In the genomic region with DNA sequence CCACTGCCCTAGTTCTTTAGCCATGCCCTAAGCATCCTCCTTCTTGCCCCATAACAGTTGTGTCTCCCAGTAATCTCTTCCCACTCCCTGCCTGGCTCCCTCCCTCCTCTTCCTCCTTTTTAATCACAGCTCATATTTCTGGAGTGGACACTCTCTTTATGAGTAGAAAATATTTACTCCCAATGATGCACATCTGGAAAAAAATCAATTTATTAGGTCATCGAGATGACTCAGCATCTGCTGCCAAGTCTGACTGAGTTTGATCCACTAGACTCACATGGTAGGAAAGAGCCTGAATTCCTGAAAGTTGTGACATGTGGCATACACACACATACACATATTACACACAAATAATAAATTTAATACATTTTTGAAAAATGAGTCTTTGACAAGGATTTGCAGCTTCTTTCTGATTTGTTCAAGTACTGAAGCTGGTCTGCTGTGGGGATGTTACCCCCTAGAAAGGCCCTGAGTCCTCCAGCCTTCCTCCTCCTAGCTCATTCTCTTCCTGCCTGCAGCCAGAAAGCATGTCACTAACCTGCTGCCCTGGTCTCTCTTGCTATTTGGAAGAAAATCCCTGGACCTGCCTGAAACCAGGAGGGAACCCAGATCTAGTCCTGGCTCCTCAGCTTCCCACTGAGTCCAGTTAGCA, we compare ENCODE assay signal across 10 mouse cellular contexts. TPM values are rescaled to one million over a fixed set of nuclear protein-coding genes. Genes with fewer than 3 reads are reported as not detected.
A peak's percentile ranks its signal among the peaks of the same experiment; 100 is the strongest.
DNase-seq lines count a peak whose midpoint lies in the region; ATAC-seq and TF ChIP-seq lines count a peak whose summit lies in the region.
"Had no signal": no experiment of that assay in that cellular context is flagged by ENCODE, and none has a peak within 500 bp of the region (broad histone marks: within the 10 kb centered on the region; RNA-seq: fewer than 3 reads in every experiment).

No protein-coding gene starts in this region.

- peak; percentile 54; the same call in 1 of the 2 replicates for ATAC-seq in intestine, embryonic 15.5 days
- peak; percentile 64 for ATAC-seq in neural tube, embryonic 12.5 days (ENCODE audit: low FRiP score, low read depth)
- ATAC-seq in cerebellum, adult (ENCODE audit: insufficient number of reproducible peaks, low FRiP score, low TSS enrichment), result no peak
- ATAC-seq: Patski had no signal

- 83% methylated on average over 1 of the region's 1 CpGs for WGBS in intestine, embryonic 15.5 days
- 97% methylated on average over 1 of the region's 1 CpGs for WGBS in neural tube, embryonic 12.5 days

- no peak overlapping the region for H3K27ac ChIP-seq in layer of hippocampus, adult 2 months
- H3K27ac ChIP-seq in embryonic fibroblast, embryonic 13.5 days (ENCODE audit: insufficient read depth, low read length), result peak overlapping the region; percentile 76
- H3K27ac ChIP-seq in intestine, embryonic 15.5 days, result peak overlapping the region; percentile 45; the same call in 1 of the 2 replicates
- H3K27ac ChIP-seq in neural tube, embryonic 12.5 days, result no peak overlapping the region

- H3K9ac ChIP-seq in intestine, embryonic 15.5 days, result no peak overlapping the region
- no peak overlapping the region for H3K9ac ChIP-seq in neural tube, embryonic 12.5 days

- H3K4me1 ChIP-seq in embryonic fibroblast, embryonic 13.5 days (ENCODE audit: control insufficient read depth, insufficient read depth, low read length), result peaks cover 6% of the 10 kb centered on the region; the same call in 1 of the 2 replicates
- H3K4me1 ChIP-seq in intestine, embryonic 15.5 days (replicated peaks), result no peaks in the 10 kb centered on the region
- H3K4me1 ChIP-seq in neural tube, embryonic 12.5 days, result peaks cover 9% of the 10 kb centered on the region; the same call in 1 of the 2 replicates

- peak overlapping the region; percentile 61 for H3K4me2 ChIP-seq in intestine, embryonic 15.5 days (replicated peaks)
- peak overlapping the region; percentile 58 for H3K4me2 ChIP-seq in neural tube, embryonic 12.5 days (replicated peaks)

- H3K27me3 ChIP-seq in intestine, embryonic 15.5 days (replicated peaks), result no peaks in the 10 kb centered on the region
- H3K27me3 ChIP-seq in neural tube, embryonic 12.5 days (replicated peaks), result no peaks in the 10 kb centered on the region
- H3K27me3 ChIP-seq: Patski had no signal

- H3K4me3 ChIP-seq in layer of hippocampus, adult 2 months, result peak overlapping the region; percentile 47; the same call in 1 of the 2 replicates
- H3K4me3 ChIP-seq in embryonic fibroblast, embryonic 13.5 days (ENCODE audit: insufficient read depth, low read length), result no peak overlapping the region
- peak overlapping the region; percentile 34; the same call in 1 of the 2 replicates for H3K4me3 ChIP-seq in intestine, embryonic 15.5 days (replicated peaks)
- H3K4me3 ChIP-seq in neural tube, embryonic 12.5 days, result peak overlapping the region; percentile 15

- H3K36me3 ChIP-seq in intestine, embryonic 15.5 days, result no peaks in the 10 kb centered on the region
- H3K36me3 ChIP-seq in neural tube, embryonic 12.5 days, result peaks cover 6% of the 10 kb centered on the region

- DNase-seq in layer of hippocampus, adult 2 months (ENCODE audit: low spot score in 2 of 2), result no peak
- DNase-seq in layer of hippocampus, adult 11-12 months (ENCODE audit: low spot score), result no peak
- no peak for DNase-seq in retina, embryonic 14.5 days (ENCODE audit: low spot score)
- no peak for DNase-seq in urinary bladder, postnatal 14 days (ENCODE audit: low spot score)

- TF ChIP-seq POLR2A in embryonic fibroblast, embryonic 13.5 days (IDR thresholded peaks at IDR 0.05; ENCODE audit: low read depth, low read length), result no peak; the same call in 1 of the 2 replicates

- TF ChIP-seq CTCF in layer of hippocampus, adult 2 months (conservative IDR thresholded peaks at IDR 0.05), result no peak
- no peak for TF ChIP-seq CTCF in embryonic fibroblast, embryonic 13.5 days (IDR thresholded peaks at IDR 0.05; ENCODE audit: borderline replicate concordance, insufficient read depth, low read length)

- no peaks in the 10 kb centered on the region for H3K9me3 ChIP-seq in intestine, embryonic 15.5 days
- no peaks in the 10 kb centered on the region for H3K9me3 ChIP-seq in neural tube, embryonic 12.5 days

RNA-seq across cellular contexts. Expression of a gene that starts 27.0 kb away (rescaled TPM):
- total RNA-seq in layer of hippocampus, adult 2 months (2021), result not detected
- 0.23 TPM in 1 of 2 replicates, not detected in the other for polyA plus RNA-seq in embryonic fibroblast, embryonic 13.5 days (2011; ENCODE audit: insufficient read length, low read depth, missing spikeins)
- polyA plus RNA-seq in intestine, embryonic 15.5 days (2015; fragmentation: Nextera tagmentation; extraction: Ambion mirVana), result 0.06 and 0.24 TPM in 2 replicates
- not detected in 2 replicates for polyA plus RNA-seq in neural tube, embryonic 12.5 days (2016; fragmentation: Nextera tagmentation; extraction: Ambion mirVana)
- total RNA-seq: gastrocnemius, postnatal 36 days had no signal

RNA-seq across cellular contexts. Expression of a gene that starts 27.2 kb away (rescaled TPM):
- total RNA-seq in layer of hippocampus, adult 2 months (2021), result 1 to 10 TPM; 1.5 to 2.0 TPM
- 50.9 and 56.0 TPM in 2 replicates for polyA plus RNA-seq in embryonic fibroblast, embryonic 13.5 days (2011; ENCODE audit: insufficient read length, low read depth, missing spikeins)
- 18.4 and 20.0 TPM in 2 replicates for polyA plus RNA-seq in intestine, embryonic 15.5 days (2015; fragmentation: Nextera tagmentation; extraction: Ambion mirVana)
- polyA plus RNA-seq in neural tube, embryonic 12.5 days (2016; fragmentation: Nextera tagmentation; extraction: Ambion mirVana), result 13.3 and 15.7 TPM in 2 replicates

Comparison
In these comparisons a context has a peak if more than half of its experiments do, and no peak if none do; other contexts are left out.
1. H3K27ac ChIP-seq: peak in embryonic fibroblast, embryonic 13.5 days (single experiment) and intestine, embryonic 15.5 days (single experiment); none in layer of hippocampus, adult 2 months (single experiment) and neural tube, embryonic 12.5 days (single experiment).